Mouse (Mus musculus) left cerebral cortex, postnatal 4 days (tissue): ENCODE measurements at regions not wholly inside any gene's neighbourhood (a gene's known extent, or its start where the extent isn't known, plus 50 kb on each side); places are given as distances from the start of the nearest gene placed in this dataset.

Source experiments
- DNase-seq: peaks from one replicate; pipeline ENCODE4 v3.0.0-alpha.2; 2022
- intact Hi-C: fragments of 180-260 bp; cut with DNase I; formaldehyde crosslinking; loops from one replicate; pipeline ENCODE4 v1.15.1; 2025

DNA sequence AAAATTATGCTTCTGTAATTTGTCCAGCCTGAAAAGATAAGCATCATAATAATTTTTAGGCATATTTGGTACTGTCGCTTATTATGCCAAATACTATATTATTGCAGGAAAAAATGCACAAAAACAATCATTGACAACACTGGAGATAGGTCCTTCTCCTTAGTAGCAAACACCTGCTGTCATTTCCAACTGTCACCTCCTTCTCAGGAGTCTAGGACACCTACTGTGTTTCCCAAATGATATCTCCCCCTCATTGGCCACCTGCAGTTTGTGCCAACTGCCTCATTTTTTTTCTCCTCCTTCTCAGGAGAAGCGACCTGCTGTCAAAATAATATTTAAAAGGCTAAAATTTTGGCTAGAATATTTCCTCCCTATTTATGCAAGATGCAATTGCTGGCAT lies 202.1 kb upstream of the Pabpc5 start:
- peak; percentile 0 for DNase-seq
- intact Hi-C loops: no loop called here
